Mouse (Mus musculus) midbrain, embryonic 10.5 days (tissue): ENCODE data around the gene Opa1. TPM values are rescaled to one million over a fixed set of nuclear protein-coding genes. Genes with fewer than 3 reads are reported as not detected.

Experiments
- DNase-seq: peaks from one replicate; pipeline ENCODE4 v3.0.0-alpha.2; 2017; ENCODE audit warnings: low spot score
- H3K27ac ChIP-seq: fragments of 300-500 bp; sonication (generic); replicated peaks from 2 replicates; pipeline ENCODE4 v1.5.1; 2016; ENCODE audit warnings: mild to moderate bottlenecking
- H3K27me3 ChIP-seq: fragments of 300-500 bp; sonication (generic); 2 replicates; pipeline ENCODE4 v1.6.1; 2016; ENCODE audit warnings: low read depth, mild to moderate bottlenecking; ENCODE audit not compliant: poor library complexity, severe bottlenecking
- H3K36me3 ChIP-seq: fragments of 300-500 bp; sonication (generic); 2 replicates; pipeline ENCODE4 v1.6.1; 2016; ENCODE audit warnings: mild to moderate bottlenecking, moderate library complexity
- H3K4me1 ChIP-seq: fragments of 300-500 bp; sonication (generic); 2 replicates; pipeline ENCODE4 v1.6.1; 2016
- H3K4me3 ChIP-seq: fragments of 300-500 bp; sonication (generic); 2 replicates; pipeline ENCODE4 v1.5.1; 2016; ENCODE audit warnings: mild to moderate bottlenecking, moderate library complexity
- H3K9me3 ChIP-seq: fragments of 300-500 bp; sonication (generic); replicated peaks from 2 replicates; pipeline ENCODE4 v1.6.1; 2016; ENCODE audit warnings: mild to moderate bottlenecking
- WGBS: fragments of 180-500 bp; shearing (Covaris S2); methylation state at CpG from one replicate; pipeline ENCODE4 v1.1.7; 2016; 5-methylcytosine and 5-hydroxymethylcytosine counted together
- polyA plus RNA-seq: library from polyadenylated mRNA; unstranded; fragments of >200 nt; fragmentation: Nextera tagmentation; extraction: Ambion mirVana; gene quantifications from 2 replicates; pipeline ENCODE4 v1.2.1, GENCODE M21; 2016

Gene Opa1
- polyA plus RNA-seq, 1 experiment from 2014 or later = 36.4 TPM

DNA sequence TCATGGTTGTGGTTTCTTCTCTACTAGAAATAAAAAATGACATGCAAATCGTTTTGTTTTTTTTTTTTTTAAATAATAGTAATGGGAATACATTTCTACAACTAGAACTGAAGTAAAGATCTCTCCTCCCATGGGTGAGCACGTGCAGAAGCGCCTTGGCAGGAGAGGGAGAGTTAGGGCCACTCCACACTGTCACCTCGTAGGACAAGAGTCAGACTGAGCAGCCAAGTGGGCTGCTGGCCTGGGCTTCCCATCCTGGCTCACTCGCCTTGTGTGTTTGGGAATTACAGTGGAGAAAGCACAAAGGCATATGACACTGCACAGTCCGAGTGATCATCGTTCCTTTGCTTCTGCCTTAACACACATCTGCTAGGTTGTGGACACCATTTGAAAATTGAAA, 13.0 kb downstream of the Opa1 start:
- no peak for DNase-seq
- H3K27ac ChIP-seq = no peak overlapping the region
- H3K36me3 ChIP-seq = peaks cover 78% of the 10 kb centered on the region
- H3K9me3 ChIP-seq = no peaks in the 10 kb centered on the region
- WGBS = 85% methylated on average over 7 of the region's 7 CpGs
- H3K4me3 ChIP-seq = no peak overlapping the region
- H3K4me1 ChIP-seq = no peaks in the 10 kb centered on the region
- no peaks in the 10 kb centered on the region for H3K27me3 ChIP-seq

DNA sequence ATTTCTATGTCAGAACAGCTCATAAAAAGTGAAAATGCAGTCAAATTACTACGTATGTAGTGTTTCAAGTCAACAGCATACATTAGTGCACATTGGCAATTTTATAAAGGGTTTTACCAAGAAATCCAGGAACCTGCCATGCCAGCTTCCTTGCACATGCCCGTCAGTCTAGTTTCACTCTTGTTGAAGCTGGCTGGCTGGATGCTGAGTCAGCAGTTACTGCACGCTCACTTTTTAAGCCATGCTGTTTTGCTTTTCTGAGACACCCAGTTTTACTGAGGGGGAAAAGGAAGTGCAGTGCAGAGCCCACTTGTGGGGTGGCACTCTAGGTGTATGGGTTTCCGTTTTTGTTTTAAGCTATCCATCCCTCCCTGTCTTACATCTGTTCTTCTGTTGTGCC, 18.0 kb downstream of the Opa1 start:
- Histone ChIP-seq H3K4me1 (no peaks in the 10 kb centered on the region), H3K27ac (no peak overlapping the region), H3K4me3 (no peak overlapping the region), H3K27me3 (no peaks in the 10 kb centered on the region), H3K9me3 (no peaks in the 10 kb centered on the region), H3K36me3 (peaks cover 49% of the 10 kb centered on the region)
- WGBS = 86% methylated on average over 4 of the region's 4 CpGs
- no peak for DNase-seq

DNA sequence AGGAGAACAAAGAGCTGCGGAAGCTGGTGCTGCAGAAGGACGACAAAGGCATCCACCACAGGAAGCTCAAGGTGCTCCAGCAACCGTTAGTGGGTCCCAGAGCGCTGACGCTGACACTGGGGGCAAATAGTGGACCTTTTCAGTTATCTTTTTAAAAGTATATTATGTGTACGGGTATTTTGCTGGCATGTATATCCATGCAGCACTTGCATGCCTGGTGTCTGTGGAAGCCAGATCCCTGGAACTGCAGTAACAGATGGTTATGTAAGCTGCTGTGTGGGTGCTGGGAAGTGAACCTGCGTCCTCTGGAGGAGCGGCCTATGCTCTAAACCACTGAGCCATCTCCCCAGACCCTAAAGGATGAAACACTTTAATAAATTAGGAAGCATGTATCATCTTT, 26.4 kb downstream of the Opa1 start:
- Histone ChIP-seq H3K27ac (no peak overlapping the region), H3K9me3 (no peaks in the 10 kb centered on the region), H3K36me3 (peaks cover 79% of the 10 kb centered on the region), H3K4me1 (no peaks in the 10 kb centered on the region), H3K4me3 (no peak overlapping the region), H3K27me3 (no peaks in the 10 kb centered on the region)
- no peak for DNase-seq
- WGBS = 93% methylated on average over 8 of the region's 8 CpGs

DNA sequence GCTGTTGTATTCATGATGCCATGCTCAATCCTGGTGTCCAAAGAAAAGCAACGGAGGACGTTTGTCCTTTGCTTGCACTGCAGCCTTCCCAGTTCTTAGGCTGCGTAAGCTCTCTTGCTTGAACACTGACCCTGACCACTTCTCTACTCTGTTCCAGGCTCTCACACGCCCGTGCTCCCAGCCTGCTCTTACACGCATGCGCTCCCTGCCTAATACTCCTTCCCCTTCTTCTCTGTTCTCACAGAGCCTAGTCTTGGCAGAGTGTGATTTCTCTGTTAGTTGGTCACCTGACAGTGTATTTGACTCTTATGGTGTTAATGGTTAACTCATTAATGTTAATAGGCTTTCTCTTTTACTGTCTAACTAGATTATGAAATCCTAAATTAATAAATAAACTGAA, 28.0 kb downstream of the Opa1 start:
- DNase-seq = no peak
- H3K36me3 ChIP-seq = peaks cover 91% of the 10 kb centered on the region
- H3K4me1 ChIP-seq = no peaks in the 10 kb centered on the region
- H3K27me3 ChIP-seq = no peaks in the 10 kb centered on the region
- no peak overlapping the region for H3K4me3 ChIP-seq
- 95% methylated on average over 7 of the region's 7 CpGs for WGBS
- H3K27ac ChIP-seq = no peak overlapping the region
- H3K9me3 ChIP-seq = no peaks in the 10 kb centered on the region

DNA sequence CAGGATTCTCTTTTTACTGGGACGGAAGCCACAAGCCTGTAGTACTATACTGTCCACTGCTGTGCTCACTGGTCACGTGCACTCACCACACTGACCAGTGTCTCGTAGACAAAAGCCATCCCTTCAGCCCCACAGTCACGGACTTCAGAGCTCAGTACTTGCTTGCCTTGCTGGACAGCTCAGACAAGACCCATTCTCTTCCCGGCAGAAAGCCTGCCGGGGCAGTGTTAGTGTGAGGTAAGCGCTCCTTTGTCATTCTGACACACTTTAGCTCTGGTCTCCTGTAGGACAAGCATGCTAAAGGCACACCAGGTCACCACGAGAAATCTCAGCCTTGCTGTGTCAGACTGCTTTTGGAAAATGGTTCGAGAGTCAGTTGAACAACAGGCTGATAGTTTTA, 35.6 kb downstream of the Opa1 start:
- no peaks in the 10 kb centered on the region for H3K27me3 ChIP-seq
- no peaks in the 10 kb centered on the region for H3K9me3 ChIP-seq
- no peak overlapping the region for H3K27ac ChIP-seq
- no peak for DNase-seq
- H3K36me3 ChIP-seq = peaks cover 100% of the 10 kb centered on the region
- H3K4me1 ChIP-seq = no peaks in the 10 kb centered on the region
- H3K4me3 ChIP-seq = no peak overlapping the region
- WGBS = 87% methylated on average over 9 of the region's 9 CpGs

DNA sequence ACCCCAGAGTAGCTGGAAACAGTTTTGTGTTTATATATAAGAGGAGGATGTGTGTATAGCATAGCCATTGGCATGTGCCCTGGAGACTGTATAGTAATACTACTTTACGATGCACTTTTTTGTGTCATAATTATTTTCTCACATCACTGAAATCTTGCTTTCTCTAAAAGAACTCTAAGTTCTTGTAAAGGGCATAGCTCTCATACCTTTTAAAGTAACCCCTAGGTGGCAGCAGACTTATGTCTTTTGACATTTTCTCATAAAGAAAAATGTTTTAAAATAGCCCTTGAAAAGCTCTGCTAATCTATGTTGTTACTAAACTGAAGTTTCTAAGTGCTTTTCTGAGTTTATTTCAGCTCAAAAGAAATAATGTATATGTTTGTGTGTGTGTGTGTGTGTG, 49.9 kb downstream of the Opa1 start:
- no peak for DNase-seq
- H3K27me3 ChIP-seq = peaks cover 47% of the 10 kb centered on the region
- 90% methylated on average over 1 of the region's 1 CpGs for WGBS
- H3K36me3 ChIP-seq = peaks cover 88% of the 10 kb centered on the region
- H3K4me3 ChIP-seq = no peak overlapping the region
- no peaks in the 10 kb centered on the region for H3K9me3 ChIP-seq
- no peak overlapping the region for H3K27ac ChIP-seq
- no peaks in the 10 kb centered on the region for H3K4me1 ChIP-seq

DNA sequence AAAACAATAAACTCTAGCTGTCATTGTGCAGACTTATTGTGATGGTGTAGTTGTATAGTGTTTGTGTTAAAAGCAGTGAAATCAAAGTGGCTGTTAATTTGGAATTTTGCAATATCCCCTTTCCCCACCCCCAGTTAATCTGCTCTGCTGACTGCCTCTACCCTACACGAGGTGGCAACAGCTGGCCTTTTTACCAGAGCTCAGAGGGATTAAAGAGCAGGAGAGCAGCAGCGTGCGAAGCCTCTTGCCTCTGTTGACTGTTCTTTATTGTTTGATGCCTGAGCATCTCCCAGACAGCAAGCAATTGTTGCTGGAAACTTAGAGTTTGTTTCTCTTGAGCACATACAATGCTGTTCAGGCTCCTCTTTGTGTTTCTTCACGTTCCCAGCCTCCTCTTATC, 56.6 kb downstream of the Opa1 start:
- H3K36me3 ChIP-seq = peaks cover 49% of the 10 kb centered on the region
- peaks cover 36% of the 10 kb centered on the region for H3K4me1 ChIP-seq
- WGBS = 6% methylated on average over 4 of the region's 4 CpGs
- peak overlapping the region; percentile 57 for H3K27ac ChIP-seq
- no peaks in the 10 kb centered on the region for H3K9me3 ChIP-seq
- peak; percentile 63 for DNase-seq
- no peak overlapping the region for H3K4me3 ChIP-seq
- H3K27me3 ChIP-seq = peaks cover 99% of the 10 kb centered on the region

DNA sequence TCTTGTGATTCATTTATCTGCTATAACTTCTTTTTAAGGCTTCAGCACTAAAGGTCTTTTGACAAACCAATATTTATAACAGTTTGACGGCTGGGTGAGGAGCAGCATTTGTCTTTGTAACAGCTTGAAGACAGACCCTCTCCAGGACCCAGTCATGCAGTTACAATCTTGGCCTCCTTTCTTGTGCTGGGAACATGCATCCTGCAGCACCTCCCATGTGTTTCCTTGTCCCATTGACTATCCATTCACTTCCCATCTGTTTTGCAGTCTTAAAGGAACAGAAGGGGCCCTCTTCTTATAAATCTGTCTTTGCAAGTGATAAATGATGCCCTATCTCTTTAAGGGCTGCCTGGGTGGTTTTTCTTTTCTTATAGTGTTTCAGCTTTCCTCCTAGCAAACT, 63.2 kb downstream of the Opa1 start:
- 55% methylated on average over 1 of the region's 1 CpGs for WGBS
- Histone ChIP-seq H3K27me3 (peaks cover 75% of the 10 kb centered on the region), H3K36me3 (peaks cover 33% of the 10 kb centered on the region)

DNA sequence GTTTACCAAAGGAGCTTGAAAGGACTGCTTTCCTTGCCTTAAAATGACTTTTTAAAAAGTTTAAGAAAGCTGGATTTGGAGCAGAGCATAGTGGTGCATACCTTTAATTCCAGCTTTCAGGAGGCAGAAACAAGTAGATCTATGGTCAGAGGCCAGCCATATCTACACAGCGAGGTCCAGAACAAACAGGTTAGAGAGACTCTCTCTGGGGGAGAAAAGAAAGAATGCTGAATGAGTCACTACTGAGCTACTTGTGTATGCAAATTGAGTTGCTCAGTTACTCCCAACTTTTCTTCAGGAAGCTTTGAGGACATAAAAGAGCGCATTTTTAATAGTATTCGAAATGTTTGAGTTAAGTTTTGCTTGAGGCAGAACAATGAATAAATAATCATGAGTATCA, 65.7 kb downstream of the Opa1 start:
- H3K9me3 ChIP-seq = no peaks in the 10 kb centered on the region
- H3K27ac ChIP-seq = no peak overlapping the region
- 80% methylated on average over 3 of the region's 3 CpGs for WGBS
- H3K27me3 ChIP-seq = peaks cover 75% of the 10 kb centered on the region
- H3K4me3 ChIP-seq = no peak overlapping the region
- no peak for DNase-seq
- peaks cover 24% of the 10 kb centered on the region for H3K4me1 ChIP-seq
- H3K36me3 ChIP-seq = peaks cover 48% of the 10 kb centered on the region

More for the DNA sequence above, 63.2 kb downstream of the Opa1 start:
- Histone ChIP-seq H3K9me3 (no peaks in the 10 kb centered on the region), H3K4me3 (no peak overlapping the region), H3K4me1 (peaks cover 34% of the 10 kb centered on the region), H3K27ac (no peak overlapping the region)
- DNase-seq = no peak

DNA sequence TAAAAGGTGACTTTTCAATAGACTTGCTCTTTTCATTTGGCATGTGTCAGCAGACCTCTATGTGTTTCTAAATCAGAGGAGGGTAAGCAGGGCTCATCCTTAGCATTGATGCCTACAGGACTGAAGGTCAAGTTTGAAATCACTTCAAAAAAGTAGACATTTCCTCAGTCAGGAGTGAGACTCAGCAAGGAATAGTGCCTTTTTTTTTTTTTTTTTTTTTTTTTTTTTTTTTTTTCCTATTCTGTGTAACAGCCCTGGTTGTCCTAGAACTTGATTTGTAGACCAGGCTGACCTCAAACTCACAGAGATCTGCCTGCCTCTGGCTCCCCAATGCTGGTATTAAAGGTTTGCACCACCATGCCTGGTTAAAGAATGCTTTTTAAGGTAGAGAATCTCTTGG, 67.1 kb downstream of the Opa1 start:
- H3K4me1 ChIP-seq = peaks cover 24% of the 10 kb centered on the region
- peaks cover 75% of the 10 kb centered on the region for H3K27me3 ChIP-seq
- no peak overlapping the region for H3K27ac ChIP-seq
- H3K4me3 ChIP-seq = no peak overlapping the region
- DNase-seq = no peak
- H3K9me3 ChIP-seq = no peaks in the 10 kb centered on the region
- H3K36me3 ChIP-seq = peaks cover 49% of the 10 kb centered on the region

DNA sequence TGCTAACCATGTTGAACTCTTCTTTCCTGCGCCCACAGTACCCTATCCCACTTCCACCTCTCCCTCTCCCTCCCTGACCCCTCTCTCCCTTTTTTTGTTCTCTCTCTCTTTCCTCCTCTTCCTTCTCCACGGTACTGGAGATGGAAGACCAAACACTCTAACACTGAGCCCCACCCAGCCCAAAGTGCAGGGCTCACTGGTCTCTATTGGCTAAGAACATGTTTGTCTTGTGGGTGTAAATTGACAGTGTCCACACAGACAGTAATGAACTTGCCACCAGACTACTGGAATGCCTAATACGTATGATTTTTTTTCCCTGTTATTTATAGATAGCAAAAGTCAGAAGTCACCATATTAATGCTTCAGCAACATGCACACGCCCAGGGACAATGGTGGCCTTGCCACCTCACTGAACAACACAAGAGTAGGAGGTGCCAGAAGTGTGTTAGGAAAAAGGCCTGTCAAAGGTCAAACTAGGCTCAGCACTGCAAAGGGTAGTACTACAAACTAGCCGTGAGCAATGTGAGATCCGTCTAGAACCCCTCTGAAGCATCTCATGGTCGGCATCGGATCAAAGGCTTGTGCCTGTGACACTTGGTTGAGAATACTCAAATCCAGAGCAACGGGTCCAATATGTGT, 77.2 kb downstream of the Opa1 start:
- Histone ChIP-seq H3K36me3 (peaks cover 11% of the 10 kb centered on the region), H3K9me3 (no peaks in the 10 kb centered on the region), H3K4me1 (peaks cover 38% of the 10 kb centered on the region), H3K27me3 (peaks cover 98% of the 10 kb centered on the region), H3K27ac (no peak overlapping the region), H3K4me3 (no peak overlapping the region)
- DNase-seq = no peak
- WGBS = 53% methylated on average over 9 of the region's 9 CpGs

DNA sequence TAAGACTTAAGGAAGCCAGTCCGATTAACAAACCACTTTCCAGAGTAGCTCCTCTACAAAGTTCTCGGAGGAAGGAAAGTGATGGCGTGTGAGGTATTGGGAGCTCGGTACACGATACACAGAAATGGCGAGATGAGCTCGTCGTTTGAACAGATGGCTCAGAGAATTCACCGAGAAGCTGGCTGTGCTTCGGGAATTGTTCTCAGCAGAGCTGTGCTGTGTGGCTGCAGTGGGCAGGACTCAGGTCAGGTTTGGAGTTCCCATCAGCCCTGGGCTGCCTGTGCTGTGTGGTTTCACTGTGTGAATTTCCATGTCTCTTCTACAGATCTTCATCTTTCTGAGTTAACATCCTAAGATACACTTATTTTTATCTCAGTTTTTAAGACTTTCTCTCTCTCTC, 77.8 kb downstream of the Opa1 start:
- peaks cover 98% of the 10 kb centered on the region for H3K27me3 ChIP-seq
- no peak overlapping the region for H3K4me3 ChIP-seq
- H3K9me3 ChIP-seq = no peaks in the 10 kb centered on the region
- no peak for DNase-seq
- 55% methylated on average over 10 of the region's 10 CpGs for WGBS
- H3K36me3 ChIP-seq = peaks cover 5% of the 10 kb centered on the region
- peaks cover 38% of the 10 kb centered on the region for H3K4me1 ChIP-seq
- H3K27ac ChIP-seq = 0 out of 2 replicates have a peak overlapping the region, but pooled peaks have one; percentile 38

DNA sequence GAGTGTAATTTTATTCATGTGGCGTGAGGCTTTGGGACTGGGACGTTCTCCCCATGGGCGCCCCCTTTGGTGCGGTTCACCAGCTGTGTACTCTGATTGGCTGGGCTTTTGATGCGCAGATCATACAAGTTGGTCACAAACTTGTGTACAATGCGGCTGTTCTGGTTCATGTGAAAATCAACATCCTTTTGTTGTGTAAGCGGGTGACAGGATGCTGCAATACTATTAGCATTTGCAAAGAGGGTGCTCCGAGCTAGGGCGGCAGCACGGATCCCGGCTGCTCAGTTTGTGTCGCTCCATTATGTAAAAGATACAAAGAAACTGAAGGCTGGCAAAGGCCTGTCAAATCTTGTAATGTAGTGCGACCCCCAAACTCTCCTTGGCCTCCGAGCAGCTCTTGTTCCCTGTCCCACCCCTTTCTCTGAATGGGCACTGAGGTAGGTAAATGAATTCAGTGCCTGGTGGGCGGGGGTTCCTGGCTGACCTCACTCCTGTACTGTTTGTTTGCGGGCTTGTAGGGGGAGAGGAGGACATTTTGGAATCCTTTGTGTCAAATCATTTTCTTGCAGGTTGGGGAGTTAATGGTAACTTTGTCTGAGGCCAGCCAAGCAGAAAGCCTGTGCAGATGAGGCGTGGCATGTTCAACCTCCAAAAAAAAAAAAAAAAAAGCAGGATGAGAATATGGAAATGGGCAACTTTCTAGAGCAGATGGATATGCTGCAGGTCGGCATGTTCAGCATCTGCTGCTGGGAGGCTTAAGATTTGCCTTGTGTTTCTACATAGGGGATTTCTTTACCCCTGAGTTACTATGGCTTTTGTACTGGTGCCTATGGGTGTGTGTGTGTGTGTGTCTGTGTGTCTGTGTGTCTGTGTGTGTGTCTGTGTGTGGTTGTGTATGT, 78.8 kb downstream of the Opa1 start:
- Histone ChIP-seq H3K27me3 (peaks cover 98% of the 10 kb centered on the region), H3K4me3 (peak overlapping the region; percentile 37)

More for the DNA sequence above, 78.8 kb downstream of the Opa1 start:
- Histone ChIP-seq H3K27ac (peak overlapping the region; percentile 70), H3K9me3 (no peaks in the 10 kb centered on the region), H3K4me1 (peaks cover 38% of the 10 kb centered on the region), H3K36me3 (no peaks in the 10 kb centered on the region)
- DNase-seq = peak; percentile 72
- 9% methylated on average over 18 of the region's 18 CpGs for WGBS
